Mouse (Mus musculus): ENCODE data around the gene Idh2.

DNA sequence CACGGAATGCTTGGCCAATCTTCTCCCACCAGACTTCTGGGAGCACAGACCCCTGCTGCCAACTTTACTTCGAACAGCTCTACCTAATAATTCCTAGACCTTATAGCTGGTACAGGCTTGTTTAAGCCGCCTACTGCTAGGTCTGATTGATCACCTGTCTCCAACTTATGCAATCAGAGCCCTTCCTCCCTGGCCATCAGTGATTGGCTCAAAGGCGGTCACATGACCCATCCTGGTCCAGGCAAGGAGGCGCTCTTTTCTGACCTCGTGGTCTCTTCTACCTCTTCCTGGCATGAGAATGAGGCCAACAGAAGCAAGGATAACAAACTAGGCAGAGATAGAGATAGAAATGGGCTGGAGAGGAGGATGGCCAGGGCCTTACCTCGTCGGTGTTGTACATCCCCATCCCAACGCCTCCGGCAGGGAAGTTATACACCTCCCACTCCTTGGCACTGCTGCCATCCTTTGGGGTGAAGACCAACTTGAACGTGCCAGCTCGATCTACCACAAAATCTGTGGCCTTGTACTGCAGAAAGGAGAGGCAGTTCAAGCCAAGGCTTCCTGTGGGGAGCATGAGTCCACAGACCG, 16.7 kb downstream of the Idh2 start:
- TF ChIP-seq CTCF (IDR thresholded peaks at IDR 0.05; ENCODE audit: control insufficient read depth, insufficient read depth, insufficient replicate concordance, low read depth, low read length) (no peak), POLR2A (IDR thresholded peaks at IDR 0.05; ENCODE audit: control insufficient read depth, low read depth, low read length) (no peak)

Data from testis, adult 2 months (tissue).